Mouse (Mus musculus) intestine, postnatal 0 days (tissue): Measurements from ENCODE around the gene Mdga1. TPM values are rescaled to one million over a fixed set of nuclear protein-coding genes. Genes with fewer than 3 reads are reported as not detected.
A peak's percentile ranks its signal among the peaks of the same experiment; 100 is the strongest.

Experiments used
- ATAC-seq: fragments of 200-750 bp; cut with Nextera tagmentation; 2 replicates; pipeline ENCODE4 v1.8.0; 2017; ENCODE audit warnings: mild to moderate bottlenecking, moderate TSS enrichment, moderate library complexity
- H3K27ac ChIP-seq: fragments of 300-500 bp; sonication (generic); 2 replicates; pipeline ENCODE4 v1.5.1; 2014; ENCODE audit warnings: mild to moderate bottlenecking, low read depth, low read length, moderate library complexity
- H3K27me3 ChIP-seq: fragments of 300-500 bp; sonication (generic); replicated peaks from 2 replicates; pipeline ENCODE4 v1.6.1; 2014; ENCODE audit warnings: low read length, mixed read lengths; ENCODE audit not compliant: control insufficient read depth, insufficient read depth
- H3K36me3 ChIP-seq: fragments of 300-500 bp; sonication (generic); 2 replicates; pipeline ENCODE4 v1.6.1; 2014; ENCODE audit warnings: mild to moderate bottlenecking, moderate library complexity; ENCODE audit not compliant: control insufficient read depth, insufficient read depth
- H3K4me1 ChIP-seq: fragments of 300-500 bp; sonication (generic); replicated peaks from 2 replicates; pipeline ENCODE4 v1.6.1; 2014; ENCODE audit warnings: antibody characterized with exemption, low read length, mixed read lengths; ENCODE audit not compliant: control insufficient read depth, insufficient read depth
- H3K4me2 ChIP-seq: fragments of 300-500 bp; sonication (generic); replicated peaks from 2 replicates; pipeline ENCODE4 v1.6.1; 2014; ENCODE audit warnings: low read depth, mild to moderate bottlenecking, moderate library complexity
- H3K4me3 ChIP-seq: fragments of 300-500 bp; sonication (generic); 2 replicates; pipeline ENCODE4 v1.5.1; 2014; ENCODE audit warnings: low read depth, low read length
- H3K9ac ChIP-seq: fragments of 300-500 bp; sonication (generic); 2 replicates; pipeline ENCODE4 v1.6.1; 2014; ENCODE audit warnings: mild to moderate bottlenecking, low read depth, low read length
- H3K9me3 ChIP-seq: fragments of 300-500 bp; sonication (generic); 2 replicates; pipeline ENCODE4 v1.6.1; 2016; ENCODE audit warnings: mixed run types; ENCODE audit not compliant: control insufficient read depth
- CTCF ChIP-seq: sonication (generic); IDR thresholded peaks from 2 replicates; pipeline ENCODE4 v1.5.1; 2016; ENCODE audit warnings: low read depth, mild to moderate bottlenecking, control low read depth, antibody characterized with exemption, moderate library complexity
- WGBS: fragments of 180-500 bp; shearing (Covaris S2); extraction: QIAGEN DNeasy Blood & Tissue Kit; methylation state at CpG from one replicate; pipeline ENCODE4 v1.1.7; 2014; 5-methylcytosine and 5-hydroxymethylcytosine counted together
- polyA plus RNA-seq: library from polyadenylated mRNA; unstranded; fragments of >200 nt; fragmentation: Nextera tagmentation; extraction: Ambion mirVana; gene quantifications from 2 replicates; pipeline ENCODE4 v1.2.1, GENCODE M21; 2015

Gene Mdga1
- polyA plus RNA-seq, 1 experiment from 2014 or later: 0.73 TPM

- WGBS: 83% methylated on average over 5 of the region's 5 CpGs
- ATAC-seq: no peak
Observed at GRCm38 (mm10) chr17:29895566-29895965, 74.3 kb downstream of the Mdga1 start.

GRCm38 (mm10) chr17:29894965-29895364 is 74.9 kb downstream of the Mdga1 start:
- Histone ChIP-seq H3K9ac (no peak overlapping the region), H3K9me3 (no peaks in the 10 kb centered on the region), H3K4me2 (no peak overlapping the region), H3K4me1 (no peaks in the 10 kb centered on the region), H3K4me3 (no peak overlapping the region), H3K27me3 (peaks cover 12% of the 10 kb centered on the region; the same call in 1 of the 2 replicates), H3K27ac (no peak overlapping the region), H3K36me3 (no peaks in the 10 kb centered on the region)
- no peak for TF ChIP-seq CTCF
- WGBS: 92% methylated on average over 5 of the region's 5 CpGs
- ATAC-seq: no peak

More at GRCm38 (mm10) chr17:29895566-29895965, 74.3 kb downstream of the Mdga1 start:
- no peak overlapping the region for H3K4me2 ChIP-seq
- peaks cover 7% of the 10 kb centered on the region; the same call in 1 of the 2 replicates for H3K27me3 ChIP-seq
- no peaks in the 10 kb centered on the region for H3K36me3 ChIP-seq
- no peak overlapping the region for H3K9ac ChIP-seq
- H3K4me3 ChIP-seq: no peak overlapping the region
- H3K9me3 ChIP-seq: no peaks in the 10 kb centered on the region
- no peaks in the 10 kb centered on the region for H3K4me1 ChIP-seq
- no peak for TF ChIP-seq CTCF
- H3K27ac ChIP-seq: no peak overlapping the region

- no peak overlapping the region for H3K9ac ChIP-seq
- H3K4me1 ChIP-seq: peaks cover 7% of the 10 kb centered on the region
- peaks cover 53% of the 10 kb centered on the region for H3K27me3 ChIP-seq
- no peak for ATAC-seq
- H3K36me3 ChIP-seq: no peaks in the 10 kb centered on the region
- H3K9me3 ChIP-seq: no peaks in the 10 kb centered on the region
- no peak overlapping the region for H3K4me3 ChIP-seq
- 64% methylated on average over 7 of the region's 7 CpGs for WGBS
- H3K4me2 ChIP-seq: no peak overlapping the region
- TF ChIP-seq CTCF: no peak
- H3K27ac ChIP-seq: no peak overlapping the region
Observed at GRCm38 (mm10) chr17:29890451-29891110, 79.3 kb downstream of the Mdga1 start.

GRCm38 (mm10) chr17:29888981-29889980 is 80.6 kb downstream of the Mdga1 start:
- peaks cover 66% of the 10 kb centered on the region for H3K27me3 ChIP-seq
- H3K9me3 ChIP-seq: no peaks in the 10 kb centered on the region
- peak overlapping the region; percentile 100 for H3K4me2 ChIP-seq
- peaks cover 7% of the 10 kb centered on the region for H3K4me1 ChIP-seq
- no peak overlapping the region for H3K9ac ChIP-seq
- H3K27ac ChIP-seq: no peak overlapping the region
- no peak for ATAC-seq
- no peaks in the 10 kb centered on the region for H3K36me3 ChIP-seq
- TF ChIP-seq CTCF: no peak
- 2% methylated on average over 67 of the region's 67 CpGs for WGBS
- H3K4me3 ChIP-seq: peak overlapping the region; percentile 63

- WGBS: 0% methylated on average over 83 of the region's 93 CpGs
Observed at GRCm38 (mm10) chr17:29887881-29888826, 81.7 kb downstream of the Mdga1 start.

More at GRCm38 (mm10) chr17:29887881-29888826, 81.7 kb downstream of the Mdga1 start:
- no peaks in the 10 kb centered on the region for H3K9me3 ChIP-seq
- H3K4me2 ChIP-seq: peak overlapping the region; percentile 100
- 0 out of 2 replicates have a peak, but pooled peaks have one; percentile 12 for ATAC-seq
- no peaks in the 10 kb centered on the region for H3K36me3 ChIP-seq
- H3K27me3 ChIP-seq: peaks cover 77% of the 10 kb centered on the region
- no peak for TF ChIP-seq CTCF
- peaks cover 7% of the 10 kb centered on the region for H3K4me1 ChIP-seq
- H3K4me3 ChIP-seq: peak overlapping the region; percentile 63
- peak overlapping the region; percentile 45 for H3K9ac ChIP-seq
- H3K27ac ChIP-seq: no peak overlapping the region
